Mouse (Mus musculus) natural killer cell, adult 2 months (primary cell): ENCODE data around the gene Flt1.
A peak's percentile ranks its signal among the peaks of the same experiment; 100 is the strongest.

ENCODE experiments used
- DNase-seq, 2 experiments: peaks; one replicate each; pipeline ENCODE4 v3.0.0; 2022; ENCODE audit warnings: low spot score in 2 of 2

The Flt1 gene

GRCm38 (mm10) chr5:147551879-147552627 lies 173.8 kb downstream of the Flt1 start:
- DNase-seq, result no peak

DNA sequence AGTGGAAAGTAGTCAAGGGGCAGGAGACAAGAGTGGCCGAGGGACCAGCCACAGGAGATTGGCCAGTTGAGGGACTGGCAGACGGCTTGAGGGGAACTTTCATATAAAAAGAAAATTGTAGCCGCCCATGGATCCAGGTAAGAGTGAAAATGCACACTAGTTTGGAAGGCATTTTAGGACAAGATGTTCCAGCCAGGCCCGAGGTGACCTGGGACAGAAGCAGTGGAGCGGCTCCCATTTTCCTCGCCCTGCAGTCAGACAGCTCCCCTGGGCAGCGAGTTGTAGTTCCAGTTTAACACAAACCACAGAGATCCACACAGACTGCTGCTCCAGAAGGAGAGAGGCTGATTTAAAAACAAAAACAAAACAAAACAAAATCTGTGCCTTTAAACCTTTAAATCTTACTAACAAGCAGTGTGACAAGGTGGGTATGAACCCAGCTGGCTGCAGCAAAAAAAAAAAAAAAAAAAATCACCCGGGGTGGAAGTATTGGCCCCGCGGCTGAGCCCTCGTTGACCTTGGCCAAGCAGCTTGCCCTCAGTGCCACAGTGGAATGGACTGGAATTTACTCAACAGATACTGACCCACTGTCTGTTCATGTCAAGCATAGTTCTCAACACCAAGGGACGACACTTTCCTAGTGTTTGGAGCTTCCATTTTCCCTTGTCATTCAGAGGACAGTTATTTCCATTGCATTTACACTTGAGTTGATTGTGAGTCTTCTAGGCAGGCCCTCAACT lies 176.6 kb downstream of the Flt1 start:
- no peak for DNase-seq

DNA sequence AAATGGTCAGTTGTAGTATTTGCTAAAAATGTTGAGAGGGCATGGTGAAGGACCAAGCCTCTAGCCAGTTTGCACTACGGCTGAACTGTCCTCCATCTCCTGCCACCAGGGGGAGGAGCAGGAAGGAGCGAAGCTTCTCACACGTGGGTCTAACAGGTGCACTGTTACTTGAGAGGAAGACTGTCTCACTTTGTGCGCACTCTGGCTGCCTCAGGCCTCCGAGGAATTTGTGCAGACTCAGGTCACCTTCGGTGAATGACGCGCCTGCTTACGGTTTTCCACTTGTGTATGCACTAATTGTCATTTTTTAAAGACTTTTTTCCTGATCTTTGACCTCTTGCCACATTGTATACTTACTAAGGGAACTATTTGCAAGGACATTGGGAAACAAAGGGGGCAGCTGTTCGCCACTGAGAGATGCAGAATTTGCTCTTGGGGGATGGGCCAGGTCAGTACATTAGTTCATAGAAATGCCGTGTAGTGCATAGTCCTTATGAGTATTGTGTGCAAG lies 180.0 kb downstream of the Flt1 start:
- DNase-seq, result no peak

- DNase-seq, result no peak
Measured at GRCm38 (mm10) chr5:147542291-147542690, 183.5 kb downstream of the Flt1 start.

- DNase-seq, result no peak
Measured at GRCm38 (mm10) chr5:147539815-147540214, 186.0 kb downstream of the Flt1 start.

DNA sequence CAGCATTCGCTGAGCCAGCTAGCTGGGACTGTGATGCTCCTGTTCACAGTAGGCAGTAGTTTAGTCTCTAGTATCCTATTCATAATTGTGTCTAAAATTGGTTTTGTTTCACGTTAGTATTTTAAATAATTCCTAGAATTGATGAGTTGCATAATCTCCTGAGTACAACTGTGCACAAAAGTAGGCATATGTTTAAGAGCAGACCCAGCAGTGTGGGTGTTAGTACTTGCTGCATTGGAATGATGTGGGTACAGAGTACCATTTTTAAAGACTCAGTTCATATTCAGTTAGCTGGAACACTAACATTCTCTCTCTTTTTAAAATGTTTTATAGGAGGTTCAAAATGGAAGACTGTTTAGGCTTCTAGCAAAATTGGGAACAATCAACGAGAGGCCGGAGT lies 186.4 kb downstream of the Flt1 start:
- DNase-seq, result no peak

DNA sequence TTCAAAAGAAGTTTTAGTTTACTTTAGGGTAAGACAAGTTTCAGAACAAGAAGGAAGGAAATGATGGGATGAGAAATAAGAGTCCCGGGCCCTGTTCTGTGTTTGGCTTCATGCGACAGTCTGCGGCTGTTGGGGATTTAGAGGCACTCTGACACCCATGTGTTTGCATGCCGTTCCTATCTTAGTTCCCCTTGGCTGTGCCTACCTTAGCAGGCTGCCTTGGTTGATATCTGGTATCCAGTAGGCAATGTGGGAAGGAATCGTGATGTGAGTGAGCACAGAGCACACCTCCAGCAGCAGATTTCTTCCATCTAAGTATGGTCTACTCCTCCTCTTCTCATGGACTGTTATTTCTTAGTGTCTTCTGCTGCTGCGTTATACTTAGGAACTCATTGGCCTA lies 193.8 kb downstream of the Flt1 start:
- no peak for DNase-seq

DNA sequence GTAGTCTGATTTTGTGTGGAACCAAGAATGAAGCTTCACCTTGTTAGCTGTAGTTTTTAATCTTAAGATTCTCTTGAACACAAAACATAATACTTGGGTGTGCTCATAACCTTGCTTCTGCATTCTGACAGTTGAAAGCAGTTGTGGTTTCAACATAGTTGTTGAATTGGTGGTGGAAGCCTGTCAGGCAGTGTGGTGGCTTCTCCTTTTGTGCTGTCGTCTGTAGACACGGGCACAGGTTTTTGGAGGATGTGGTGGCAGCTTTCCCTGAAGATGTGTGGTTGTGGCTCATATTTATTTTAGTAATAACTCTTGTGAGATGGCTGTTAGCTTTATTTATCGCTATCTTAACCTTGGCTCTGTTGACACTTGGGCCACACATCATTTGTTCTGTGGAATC lies 198.0 kb downstream of the Flt1 start:
- DNase-seq, result peak in 1 of 2 experiments; percentile 19

DNA sequence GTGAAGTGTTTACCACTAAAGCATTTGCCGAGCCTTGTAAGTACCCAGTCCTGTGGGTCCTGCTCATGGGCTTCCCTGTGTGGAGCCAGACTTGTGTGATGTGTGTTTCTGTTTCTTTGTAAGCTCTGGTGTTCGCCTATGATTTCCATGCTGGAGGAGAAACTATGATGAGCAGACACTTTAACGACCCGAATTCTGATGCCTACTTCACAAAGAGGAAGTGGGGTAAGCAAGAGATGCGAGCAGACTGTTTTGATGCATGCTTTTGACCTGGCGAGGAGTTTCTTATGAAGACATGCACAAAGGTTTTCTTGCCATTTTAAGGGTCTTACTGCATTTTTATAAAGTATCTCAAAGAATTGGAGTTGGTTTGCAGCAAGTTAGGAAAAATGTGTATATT lies 198.8 kb downstream of the Flt1 start:
- DNase-seq, result no peak
